Mouse (Mus musculus) spleen, postnatal 36 days (tissue): ENCODE data around the gene Cmc2.

Experiments
- DNase-seq, 2 experiments: peaks; one replicate each; pipeline ENCODE4 v3.0.0; 2022; ENCODE audit warnings: low spot score in 2 of 2, mixed read lengths in 1 of 2

Gene Cmc2

DNA sequence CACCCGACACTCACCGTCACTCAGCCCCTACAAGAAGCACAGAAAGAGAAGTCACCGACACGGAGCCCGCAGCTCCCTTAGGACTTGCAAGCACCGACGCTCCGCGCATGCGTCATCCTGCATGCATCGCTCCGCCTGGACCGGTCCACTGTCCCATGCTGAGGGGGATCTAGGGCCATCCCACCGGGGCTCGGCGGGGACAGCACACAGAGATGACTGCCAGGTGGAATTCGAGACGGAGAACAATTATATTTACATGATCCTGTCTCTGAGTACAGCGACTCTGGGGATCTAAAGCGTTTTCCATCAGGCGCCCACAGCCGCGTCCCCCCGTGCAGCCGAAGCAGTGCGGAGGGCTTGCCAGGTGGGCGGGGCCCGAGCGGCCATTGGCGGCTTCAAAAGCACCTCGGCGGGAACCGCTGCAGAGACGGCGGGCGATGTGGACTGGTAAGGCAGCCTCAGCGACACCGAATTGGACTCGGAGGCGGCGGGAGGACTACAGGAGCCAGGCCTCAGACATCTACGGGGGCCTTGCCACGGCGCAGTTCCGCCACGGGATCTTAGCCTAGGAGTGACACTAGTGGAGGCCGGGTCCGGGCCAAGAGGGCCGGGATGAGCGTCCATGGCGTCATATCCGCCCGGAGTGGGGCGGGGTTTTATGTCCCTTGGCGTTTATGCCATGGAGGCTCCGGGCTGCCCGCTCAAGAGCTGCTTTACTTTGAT is at the start of gene Cmc2, which contains the start of gene Cenpn:
TSS of gene Cmc2 (minus strand) at position 119 of the 723 bp plus-strand sequence.
TSS of gene Cenpn (plus strand) at position 394 of the 723 bp plus-strand sequence.
- DNase-seq = peak; percentile 85 to 89

DNA sequence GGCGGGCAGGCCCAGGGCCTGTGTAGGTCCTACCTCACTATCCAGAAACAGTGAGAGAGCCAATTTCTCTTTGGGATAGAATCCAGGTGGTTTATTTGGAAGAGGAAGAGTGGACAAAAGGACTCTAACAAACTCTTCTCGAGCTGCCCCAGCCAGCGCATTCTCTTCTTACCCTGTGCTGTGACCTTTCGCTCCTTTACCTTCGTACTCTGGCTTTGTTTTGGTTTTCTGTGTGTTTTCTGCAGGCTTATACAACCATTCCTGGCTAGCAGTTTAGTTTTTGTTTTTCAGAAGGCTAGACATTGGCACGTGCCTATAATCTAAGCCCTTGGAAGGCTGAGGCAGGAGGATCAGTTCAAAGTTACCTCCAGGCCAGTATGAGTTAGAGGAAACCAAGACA is 48.3 kb upstream of the Cmc2 start:
- no peak for DNase-seq

DNA sequence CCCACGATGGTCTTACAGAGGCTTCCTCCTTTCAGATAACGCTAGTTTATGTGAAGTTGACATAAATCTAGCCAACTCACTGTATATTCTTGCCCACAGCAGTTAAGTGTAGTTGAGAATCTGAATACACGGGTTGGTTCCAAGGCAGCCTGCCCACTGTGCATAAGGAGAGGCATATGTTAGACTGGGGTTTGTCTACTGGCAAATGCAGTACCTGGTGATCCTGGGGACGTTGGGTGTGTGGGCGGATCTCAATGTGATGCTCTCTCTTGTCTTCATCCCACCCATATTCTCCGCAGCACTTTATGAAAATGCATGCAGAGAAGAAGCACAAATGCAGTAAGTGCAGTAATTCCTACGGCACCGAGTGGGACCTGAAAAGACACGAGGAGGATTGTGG is 33.2 kb upstream of the Cmc2 start:
- no peak for DNase-seq

DNA sequence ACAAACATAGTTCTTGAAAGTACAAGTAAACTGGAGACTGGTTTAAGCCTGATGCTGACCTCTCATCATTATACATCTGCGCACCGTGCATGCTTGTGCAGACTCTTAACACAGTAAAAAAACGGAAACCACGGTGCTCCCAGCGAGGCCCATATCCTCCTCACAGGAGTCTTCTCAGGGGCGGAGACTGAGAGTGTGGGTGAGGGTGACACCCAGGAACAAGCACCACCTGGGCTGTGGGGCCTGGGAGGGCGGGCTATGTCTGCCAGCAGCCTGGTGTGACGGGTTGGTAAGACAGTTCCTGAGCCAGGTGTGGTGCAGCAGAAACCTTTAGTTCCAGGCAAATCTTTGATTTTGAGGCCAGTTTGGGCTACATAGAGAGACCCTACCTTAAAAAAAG is 31.2 kb upstream of the Cmc2 start:
- peak in 1 of 2 experiments; percentile 38 for DNase-seq

DNA sequence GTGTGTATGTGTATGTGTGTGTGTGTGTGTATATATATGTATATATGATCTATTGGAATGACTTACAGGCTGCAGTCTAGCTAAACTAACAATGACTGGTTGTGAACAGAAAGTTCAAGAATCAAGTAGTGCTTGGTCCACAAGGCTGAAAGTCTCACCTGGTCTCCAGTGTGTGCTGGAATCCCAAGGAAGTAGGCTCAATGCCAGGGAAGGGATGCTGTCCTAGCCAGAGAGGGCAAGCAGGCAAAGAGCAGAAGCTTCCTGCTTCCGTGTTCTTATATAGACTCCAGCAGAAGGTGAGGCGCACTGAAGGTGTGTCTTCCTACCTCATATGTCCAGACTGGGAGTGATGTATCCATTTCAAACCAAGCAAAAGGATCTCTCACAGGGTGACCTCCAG is 30.5 kb upstream of the Cmc2 start:
- DNase-seq = no peak

DNA sequence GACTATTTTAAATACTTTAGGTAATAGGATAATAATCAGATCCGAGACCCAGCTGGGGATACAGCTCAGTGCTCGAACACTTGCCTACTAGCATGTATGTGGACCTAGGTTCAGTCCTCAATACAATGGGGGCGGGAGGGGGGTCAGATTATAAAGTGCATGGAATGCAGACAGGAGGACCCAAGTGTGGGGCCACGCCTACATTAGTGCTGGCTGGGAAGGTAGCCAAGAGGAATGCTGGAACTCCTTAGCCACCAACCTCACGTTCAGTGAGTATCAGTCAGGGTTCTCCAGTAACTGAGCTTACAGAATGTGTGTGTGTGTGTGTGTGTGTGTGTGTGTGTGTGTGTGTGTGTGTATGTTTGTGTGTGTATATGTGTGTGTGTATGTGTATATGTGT is 30.1 kb upstream of the Cmc2 start:
- DNase-seq = no peak

DNA sequence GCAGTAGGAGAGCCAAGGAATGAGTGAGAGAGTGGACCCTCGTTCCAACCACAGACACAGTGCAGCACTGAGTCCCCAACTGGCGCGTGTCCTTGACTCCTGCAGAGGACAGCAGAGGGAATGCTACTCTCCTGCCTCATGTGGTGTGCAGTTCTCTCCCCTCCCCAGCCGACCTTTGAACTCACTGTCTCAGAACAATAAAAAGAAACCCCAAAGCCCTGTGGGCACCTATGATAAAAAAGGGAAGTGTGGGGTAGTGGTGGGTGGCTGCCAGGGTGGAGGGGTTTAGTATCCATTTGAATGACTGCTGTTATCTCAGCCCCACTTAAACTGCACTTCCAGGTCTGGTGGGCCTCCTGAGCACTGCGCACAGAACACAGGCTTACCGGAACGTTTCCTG is 26.3 kb upstream of the Cmc2 start:
- peak; percentile 11 to 20 for DNase-seq

DNA sequence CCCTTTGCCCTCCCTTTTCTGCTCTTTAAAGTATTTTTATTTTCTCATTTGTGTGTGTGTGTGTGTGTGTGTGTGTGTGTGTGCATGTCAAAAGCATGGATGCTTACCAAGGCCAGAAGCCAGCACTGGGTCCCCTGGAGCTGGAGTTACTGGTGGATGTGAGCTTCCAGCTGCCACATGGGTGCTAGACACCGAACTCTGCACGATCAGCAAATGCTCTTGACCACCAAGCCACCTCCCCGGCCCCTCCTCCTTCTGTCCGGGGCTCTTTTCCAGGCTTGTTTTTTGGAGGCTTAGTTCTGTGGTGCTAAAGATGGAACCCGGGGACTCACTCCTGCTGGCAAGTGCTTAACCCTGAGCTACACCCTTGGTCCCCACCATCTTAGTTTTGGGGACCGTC is 25.6 kb upstream of the Cmc2 start:
- DNase-seq = no peak

DNA sequence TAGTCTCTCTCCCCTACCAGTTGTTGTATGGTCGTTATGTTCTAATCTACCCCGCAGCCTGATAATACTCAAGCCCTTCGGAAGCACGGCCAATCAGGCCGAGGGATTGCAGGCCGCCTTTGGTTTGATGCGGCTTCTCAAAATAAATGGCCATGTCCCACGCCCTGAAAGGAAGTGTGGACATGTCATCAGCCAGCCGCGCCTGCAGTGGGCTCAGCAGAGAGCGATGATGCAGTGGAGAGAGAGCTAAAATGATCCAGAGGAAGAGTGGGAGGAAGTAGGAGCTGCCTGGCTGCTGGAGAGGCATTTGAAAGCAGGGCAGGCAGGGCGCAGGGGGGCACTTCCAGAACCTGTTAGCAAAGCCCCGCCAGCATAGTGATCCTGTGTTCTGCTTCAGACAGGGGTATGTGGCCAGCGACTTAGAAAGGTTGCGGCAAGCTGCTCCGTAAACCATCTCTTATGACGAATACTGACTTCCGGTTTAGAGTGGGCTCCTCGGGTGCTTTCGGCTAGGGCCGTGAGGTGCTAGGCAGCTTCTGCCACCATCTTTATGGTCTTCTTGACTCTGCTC is 25.1 kb upstream of the Cmc2 start:
- DNase-seq = peak; percentile 5 to 22

DNA sequence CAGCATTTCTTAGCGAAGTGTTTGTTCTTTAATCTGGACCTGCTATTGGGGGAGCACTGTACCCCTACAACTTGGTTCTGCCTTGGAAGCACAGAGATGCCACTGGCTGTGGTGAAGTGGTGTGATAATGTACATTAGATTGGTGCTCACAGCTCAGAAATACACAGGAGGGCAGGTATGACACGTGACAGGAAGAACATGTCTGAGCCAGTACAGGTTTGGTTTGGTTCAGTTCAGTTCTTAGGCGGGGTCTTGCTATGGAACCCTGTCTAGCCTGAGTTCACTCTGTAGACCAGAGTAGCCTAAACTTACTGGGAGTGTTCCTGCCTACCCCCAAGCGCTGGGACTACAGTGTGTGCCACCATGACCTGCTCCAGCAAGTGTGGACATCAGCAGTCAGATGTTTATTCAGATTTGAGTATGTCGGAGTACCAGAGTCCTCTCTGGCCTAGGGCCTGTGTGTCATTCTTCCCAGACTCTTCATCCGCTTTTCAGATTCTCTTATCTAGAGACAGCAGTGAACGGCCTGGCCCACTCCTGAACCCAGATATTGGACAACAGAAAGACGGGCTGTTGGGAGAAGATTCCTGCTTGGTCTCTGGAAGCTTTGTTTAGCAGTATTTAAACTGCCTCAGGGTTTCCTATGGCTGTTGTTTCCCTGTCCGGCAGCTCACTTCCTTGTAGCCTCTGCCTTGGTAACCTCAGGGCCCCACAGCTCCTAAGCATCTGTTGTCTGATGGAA is 24.1 kb upstream of the Cmc2 start:
- no peak for DNase-seq

DNA sequence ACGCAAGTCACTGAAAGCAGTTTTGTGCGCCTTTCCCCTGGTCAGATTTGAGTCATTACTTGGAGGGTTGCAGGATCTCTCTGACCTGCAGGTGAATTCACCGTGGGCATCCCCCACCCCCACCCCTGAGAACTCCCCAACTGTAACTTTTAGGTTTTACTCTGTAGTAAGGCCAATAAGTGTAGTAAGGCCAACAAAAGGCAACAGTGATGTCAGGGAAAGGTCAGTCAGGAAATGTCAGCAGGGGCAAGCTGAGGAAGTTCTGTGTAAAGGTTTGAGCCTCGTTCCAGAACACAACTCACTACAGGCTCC is 23.1 kb upstream of the Cmc2 start:
- no peak for DNase-seq

DNA sequence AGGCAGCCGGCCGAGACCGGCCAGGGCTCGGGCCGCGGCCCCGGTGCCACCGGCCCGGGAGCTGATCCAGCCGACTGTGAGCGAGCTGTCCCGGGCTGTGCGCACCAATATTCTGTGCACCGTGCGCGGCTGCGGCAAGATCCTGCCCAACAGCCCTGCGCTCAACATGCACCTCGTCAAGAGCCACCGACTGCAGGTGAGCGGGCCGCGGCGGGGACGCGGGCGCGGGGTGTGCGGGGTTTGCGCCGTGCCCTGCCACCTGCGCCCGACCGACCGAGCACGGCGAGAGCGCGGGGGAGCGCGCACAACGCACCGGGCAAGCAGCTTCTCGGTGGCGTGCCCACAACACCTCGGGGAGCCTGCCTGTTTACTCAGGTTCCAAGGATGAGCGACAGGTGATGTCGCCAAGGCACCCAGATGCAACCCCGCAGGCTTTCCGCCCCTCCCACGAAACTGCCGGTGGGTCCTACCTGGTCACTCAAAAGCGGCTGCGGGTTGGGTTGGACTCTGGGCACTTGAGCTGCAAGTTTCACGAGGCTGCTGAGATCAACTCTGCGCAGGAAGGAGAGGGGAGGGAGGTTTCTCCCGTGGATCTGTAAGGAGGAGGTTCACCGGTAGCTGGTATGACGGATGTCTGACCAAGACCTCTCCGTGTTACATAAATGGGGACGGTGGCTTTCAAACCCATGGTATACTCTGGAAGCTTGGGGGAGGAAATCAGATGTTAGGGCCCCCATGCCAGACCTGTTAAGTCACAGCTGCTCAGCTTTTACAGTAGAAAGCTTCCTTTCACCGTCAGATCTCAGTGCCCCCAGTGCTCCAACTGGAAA is 22.5 kb upstream of the Cmc2 start:
- peak; percentile 10 to 12 for DNase-seq

DNA sequence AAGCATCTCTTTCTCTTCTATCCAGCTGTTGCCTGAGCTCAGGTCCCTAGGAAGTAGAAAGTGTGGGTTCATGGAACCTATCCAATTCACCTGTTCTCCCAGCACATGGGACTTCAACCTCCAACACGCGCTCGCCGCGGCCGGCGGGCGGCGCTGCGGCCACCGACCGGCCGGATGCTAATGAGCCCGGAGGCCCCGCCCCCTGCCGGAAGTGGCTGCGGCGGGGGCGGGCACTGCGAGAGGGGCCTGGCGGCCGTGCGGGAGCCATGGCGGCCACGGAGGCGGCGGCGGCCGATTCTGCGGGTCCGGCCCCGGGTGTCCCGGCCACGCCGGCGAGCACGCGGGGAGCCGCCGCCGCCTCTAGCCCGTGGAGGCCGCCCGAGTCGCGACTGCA is 21.9 kb upstream of the Cmc2 start, which contains the start of gene Atmin:
TSS of gene Atmin (plus strand) at position 233 of the 394 bp plus-strand sequence.
- DNase-seq = peak; percentile 81 to 84

DNA sequence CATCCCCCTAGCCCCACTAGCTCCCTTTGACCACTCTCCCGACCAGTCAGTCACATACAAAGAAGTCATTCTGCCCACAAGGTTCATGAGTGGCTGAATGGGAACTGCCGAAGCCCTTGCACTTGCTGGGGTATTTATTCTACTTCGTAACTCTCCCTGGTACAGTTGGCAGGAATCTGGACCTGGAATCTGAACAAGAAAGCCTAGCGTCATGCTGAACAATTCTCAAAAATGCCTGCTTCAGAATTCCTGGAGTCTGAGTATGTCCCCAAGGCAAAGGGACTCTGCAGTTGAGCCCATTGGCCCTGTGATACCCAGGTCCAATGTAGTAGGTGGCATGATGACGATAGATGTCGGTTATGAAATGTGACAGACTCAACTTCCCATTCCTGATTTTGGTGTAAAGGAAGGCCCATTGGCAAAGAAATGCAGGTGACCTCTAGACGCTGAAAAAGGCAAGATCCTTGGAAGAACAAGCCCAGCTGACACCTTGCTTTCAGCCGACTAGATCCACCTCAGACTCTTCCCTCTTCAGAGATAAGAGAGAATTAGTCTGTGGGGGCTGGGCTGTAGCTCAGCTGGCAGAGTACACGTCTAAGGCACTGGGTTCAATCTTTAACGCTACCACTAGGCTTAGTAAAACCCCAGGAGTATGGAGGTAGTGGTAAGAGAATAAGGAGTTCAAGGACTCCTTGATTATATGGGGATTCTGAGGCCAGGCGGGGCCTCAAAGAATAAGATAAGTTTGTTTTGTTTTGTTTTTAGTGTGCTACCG is 21.2 kb upstream of the Cmc2 start:
- DNase-seq = no peak

DNA sequence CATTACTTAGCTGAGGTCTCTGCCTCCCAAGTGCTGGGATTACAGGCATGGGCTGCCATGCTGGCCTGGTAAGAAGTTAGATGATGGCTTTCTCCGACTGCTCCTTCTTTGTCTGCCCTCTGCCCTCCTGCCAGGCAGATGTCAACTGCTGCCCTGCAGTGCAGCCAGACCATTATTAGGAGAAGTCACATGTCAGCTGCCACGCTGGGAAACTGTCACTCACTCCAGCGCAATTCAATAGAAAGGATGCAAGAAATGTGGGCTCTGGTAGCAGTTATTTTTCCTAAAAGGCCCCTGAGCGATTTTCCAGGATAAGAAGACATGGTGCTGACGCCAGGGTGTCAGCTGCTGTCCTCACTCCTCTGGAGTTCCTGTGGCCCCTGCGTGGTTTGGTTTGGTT is 14.3 kb upstream of the Cmc2 start:
- no peak for DNase-seq

DNA sequence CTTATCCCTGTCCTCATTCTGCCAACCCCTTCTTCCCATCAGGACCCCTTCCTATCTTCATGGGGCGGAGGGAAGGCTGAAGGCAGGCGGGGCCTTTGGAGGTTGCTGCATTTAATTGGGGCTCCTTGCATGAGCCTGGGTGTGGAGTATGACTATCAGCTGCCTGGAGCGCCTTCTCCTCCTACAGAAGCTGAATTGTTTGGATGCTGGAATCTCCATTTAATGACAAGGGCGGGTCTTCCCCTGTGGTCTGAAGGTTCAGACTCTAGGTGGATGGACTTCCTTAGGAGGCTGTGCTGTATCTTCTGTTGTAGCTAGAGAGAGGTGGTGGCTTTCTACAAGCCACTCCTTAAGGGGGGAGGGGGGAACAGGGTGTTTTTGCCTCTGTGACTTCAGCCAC is 13.7 kb upstream of the Cmc2 start:
- DNase-seq = no peak

DNA sequence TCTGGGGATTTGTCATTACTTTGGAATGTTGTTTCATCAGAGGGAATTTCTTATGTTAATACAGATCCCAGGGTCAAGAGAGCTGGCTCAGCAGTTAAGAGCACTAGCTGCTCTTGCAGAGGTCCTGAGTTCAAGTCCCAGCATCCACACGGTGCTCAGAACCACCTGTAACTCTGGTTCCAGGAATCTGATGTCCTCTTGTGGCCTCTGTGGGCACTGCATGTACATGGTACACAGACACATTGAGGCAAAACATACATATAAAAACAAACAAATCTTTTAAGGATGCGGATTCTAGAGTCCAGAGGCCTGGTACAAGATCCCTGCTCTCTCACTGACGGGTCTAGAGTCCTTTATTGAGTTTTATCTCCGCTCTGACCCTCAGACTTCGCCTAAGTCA is 7.3 kb upstream of the Cmc2 start:
- DNase-seq = no peak

DNA sequence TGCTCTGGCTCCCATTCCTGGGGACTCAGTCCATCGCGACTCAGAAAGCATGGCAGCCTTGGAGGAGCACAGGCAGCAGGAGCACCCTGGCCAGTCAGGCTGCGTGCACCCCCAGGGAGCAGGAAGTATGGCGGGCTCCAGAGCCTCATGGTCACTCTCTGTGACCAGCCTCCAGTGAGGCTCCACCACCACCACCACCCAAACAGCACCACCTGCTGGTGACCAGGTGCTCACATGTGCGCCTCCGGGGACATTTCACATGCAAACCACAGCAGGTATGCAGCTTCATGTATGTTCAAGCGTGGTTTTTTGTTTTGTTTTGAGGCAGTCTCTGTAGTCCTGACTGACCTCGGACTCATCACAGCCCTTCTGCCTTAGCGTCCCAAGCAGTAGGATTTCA is 6.6 kb upstream of the Cmc2 start:
- DNase-seq = peak; percentile 38 to 42

DNA sequence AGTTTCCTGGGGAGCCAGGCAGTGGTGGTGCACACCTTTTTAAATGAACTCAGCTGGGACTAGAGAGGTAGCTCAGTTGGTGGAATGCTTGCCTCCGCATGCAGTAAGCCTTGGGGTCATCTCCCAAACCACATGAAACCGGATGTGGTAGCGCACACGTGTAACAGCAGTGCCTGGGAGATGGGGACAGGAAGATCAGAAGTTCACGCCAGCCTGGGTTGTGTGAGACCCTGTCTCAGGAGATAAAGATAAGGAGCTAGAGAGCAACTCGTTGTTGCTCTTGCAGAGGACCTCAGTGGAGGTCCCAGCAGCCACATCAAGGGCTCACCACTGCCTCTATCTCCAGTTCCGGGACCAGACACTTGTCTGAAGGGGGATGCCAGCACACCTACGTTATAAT is 2.3 kb upstream of the Cmc2 start:
- DNase-seq = peak; percentile 6 to 19

DNA sequence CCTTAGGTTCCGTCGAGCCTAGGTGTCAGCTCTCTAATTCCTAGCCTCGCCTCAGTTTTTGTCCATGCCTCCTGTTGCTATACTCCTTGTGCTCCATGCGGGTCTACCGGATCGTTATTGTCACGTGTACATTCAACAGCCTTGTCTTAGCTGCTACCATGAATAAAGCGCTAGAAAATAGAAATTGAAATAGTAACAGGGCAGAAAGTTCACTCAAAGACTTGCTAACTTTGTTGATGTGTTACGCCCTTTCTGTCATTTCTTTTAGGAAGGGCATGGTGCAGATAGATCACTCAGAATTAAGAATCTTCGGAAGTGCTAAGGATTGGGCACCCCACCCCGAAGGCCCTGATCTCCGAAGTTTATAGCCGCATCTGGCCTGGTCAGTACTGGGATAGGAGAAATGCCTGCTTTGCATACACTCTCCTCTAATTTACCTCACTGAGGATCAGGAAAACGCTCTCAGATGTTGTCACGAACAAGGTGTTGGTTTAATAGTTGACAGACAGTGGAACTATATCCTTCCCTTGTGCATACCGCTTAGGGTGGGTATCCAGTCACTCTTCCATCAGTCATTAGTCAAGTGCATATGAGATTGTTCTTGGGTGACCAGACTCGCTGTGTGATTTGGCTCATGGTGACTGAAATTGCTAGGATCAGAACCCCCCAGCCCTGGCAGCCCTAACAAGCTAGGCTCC is 954 bp upstream of the Cmc2 start:
- DNase-seq = no peak

DNA sequence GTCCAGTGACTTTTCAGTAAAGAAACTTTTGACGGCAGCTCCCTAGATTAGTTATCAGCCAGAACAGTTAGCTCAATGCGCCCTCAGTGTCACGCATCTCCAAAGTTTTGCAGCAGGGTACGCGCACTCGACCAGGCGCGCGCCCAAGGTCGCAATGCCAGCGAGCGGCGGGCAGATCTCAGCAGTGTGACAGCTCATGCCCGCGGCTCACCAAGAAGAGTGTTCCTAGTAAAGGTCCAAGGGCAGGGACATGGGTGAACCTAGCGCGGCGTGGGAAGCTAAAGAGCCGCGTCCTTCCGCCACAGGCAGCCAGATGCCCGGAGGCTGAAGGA is 284 bp downstream of the Cmc2 start:
- DNase-seq = no peak
